In the genomic region with DNA sequence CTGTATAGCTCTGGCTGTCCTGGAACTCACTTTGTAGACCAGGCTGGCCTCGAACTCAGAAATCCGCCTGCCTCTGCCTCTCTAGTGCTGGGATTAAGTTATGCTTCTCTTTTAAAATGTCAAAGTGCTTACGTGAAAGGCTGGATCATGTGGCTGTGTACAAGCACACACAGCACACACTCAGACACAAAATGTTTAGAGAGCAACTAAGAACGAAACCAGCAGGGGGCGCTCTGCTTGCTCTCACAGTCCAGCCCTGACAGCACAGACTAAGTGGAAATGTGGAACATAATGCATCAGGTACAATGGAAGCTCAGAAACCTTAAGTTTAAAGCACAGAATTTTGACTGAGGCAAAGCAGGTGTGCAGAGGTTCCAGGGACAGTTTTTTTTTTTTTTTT, we compare ENCODE assay signal across 9 mouse cellular contexts. TPM values are rescaled to one million over a fixed set of nuclear protein-coding genes. Genes with fewer than 3 reads are reported as not detected.
DNase-seq lines count a peak whose midpoint lies in the region; ATAC-seq and TF ChIP-seq lines count a peak whose summit lies in the region.
"Had no signal": no experiment of that assay in that cellular context is flagged by ENCODE, and none has a peak within 500 bp of the region (broad histone marks: within the 10 kb centered on the region; RNA-seq: fewer than 3 reads in every experiment).

No protein-coding gene starts in this region.

- no peak overlapping the region for H3K4me2 ChIP-seq in heart, postnatal 0 days (ENCODE audit: low read depth, low read length)
- H3K4me2 ChIP-seq: midbrain, embryonic 12.5 days had no signal

- no peak overlapping the region for H3K9ac ChIP-seq in ES-Bruce4 (ENCODE audit: low read depth, poor library complexity, severe bottlenecking)
- no peak overlapping the region for H3K9ac ChIP-seq in heart, postnatal 0 days (replicated peaks; ENCODE audit: low read depth, low read length)
- H3K9ac ChIP-seq: midbrain, embryonic 12.5 days had no signal

- TF ChIP-seq POLR2A in ES-Bruce4 (IDR thresholded peaks at IDR 0.05; ENCODE audit: insufficient read depth, low read length), result no peak
- no peak for TF ChIP-seq POLR2A in bone marrow, adult 2 months (IDR thresholded peaks at IDR 0.05; ENCODE audit: borderline replicate concordance, control insufficient read depth, low read depth, low read length)
- TF ChIP-seq POLR2A in lung, adult 2 months (IDR thresholded peaks at IDR 0.05; ENCODE audit: borderline replicate concordance, extremely low read depth, low read depth, low read length), result no peak

- no peak overlapping the region for H3K27ac ChIP-seq in ES-Bruce4 (ENCODE audit: insufficient read depth, low read length)
- H3K27ac ChIP-seq in bone marrow, adult 2 months (ENCODE audit: control insufficient read depth, insufficient read depth, low read depth, low read length, poor library complexity), result no peak overlapping the region
- H3K27ac ChIP-seq in heart, postnatal 0 days (ENCODE audit: low read depth), result no peak overlapping the region
- H3K27ac ChIP-seq in layer of hippocampus, adult 2 months, result no peak overlapping the region
- H3K27ac ChIP-seq: midbrain, embryonic 12.5 days had no signal

- no peaks in the 10 kb centered on the region for H3K4me1 ChIP-seq in ES-Bruce4 (ENCODE audit: control insufficient read depth, insufficient read depth, low read length)
- H3K4me1 ChIP-seq in bone marrow, adult 2 months (ENCODE audit: control insufficient read depth, insufficient read depth, low read length), result peaks cover 2% of the 10 kb centered on the region; the same call in 1 of the 2 replicates
- H3K4me1 ChIP-seq in heart, postnatal 0 days (ENCODE audit: control insufficient read depth, insufficient read depth), result peaks cover 6% of the 10 kb centered on the region; the same call in 1 of the 2 replicates
- H3K4me1 ChIP-seq in lung, adult 2 months (ENCODE audit: control insufficient read depth, insufficient read depth, low read length), result peaks cover 8% of the 10 kb centered on the region; the same call in 1 of the 2 replicates

- TF ChIP-seq EP300 in ES-Bruce4 (IDR thresholded peaks at IDR 0.05; ENCODE audit: insufficient read depth, low read depth, low read length), result no peak
- no peak for TF ChIP-seq EP300 in heart, postnatal 0 days (IDR thresholded peaks at IDR 0.05; ENCODE audit: low read depth)

- no peaks in the 10 kb centered on the region for H3K36me3 ChIP-seq in ES-Bruce4 (ENCODE audit: control insufficient read depth, insufficient read depth, low read length, poor library complexity, severe bottlenecking)
- no peaks in the 10 kb centered on the region for H3K36me3 ChIP-seq in heart, postnatal 0 days (replicated peaks; ENCODE audit: control insufficient read depth, insufficient read depth, low read length)
- H3K36me3 ChIP-seq: midbrain, embryonic 12.5 days had no signal

- H3K9me3 ChIP-seq in ES-Bruce4 (replicated peaks; ENCODE audit: control insufficient read depth, insufficient read depth, low read length, poor library complexity, severe bottlenecking), result peaks cover 3% of the 10 kb centered on the region; the same call in 1 of the 2 replicates
- no peaks in the 10 kb centered on the region for H3K9me3 ChIP-seq in heart, postnatal 0 days (replicated peaks; ENCODE audit: control insufficient read depth, low read length)
- H3K9me3 ChIP-seq: midbrain, embryonic 12.5 days had no signal

- DNase-seq in heart, postnatal 0 days (ENCODE audit: low spot score), result peak; percentile 77
- DNase-seq in layer of hippocampus, adult 2 months (ENCODE audit: low spot score in 2 of 2), result peak; percentile 78 to 82
- DNase-seq in lung, adult 2 months, result peak; percentile 80
- peak; percentile 95 for DNase-seq in retina, embryonic 14.5 days (ENCODE audit: low spot score)
- peak; percentile 82 to 86 for DNase-seq in thymus, postnatal 36 days

- H3K4me3 ChIP-seq in ES-Bruce4 (ENCODE audit: low read depth, low read length), result peak overlapping the region; percentile 10; the same call in 1 of the 2 replicates
- H3K4me3 ChIP-seq in bone marrow, adult 2 months (replicated peaks; ENCODE audit: control insufficient read depth, low read depth, low read length), result no peak overlapping the region
- no peak overlapping the region for H3K4me3 ChIP-seq in heart, postnatal 0 days (ENCODE audit: low read depth, low read length)
- no peak overlapping the region for H3K4me3 ChIP-seq in layer of hippocampus, adult 2 months
- no peak overlapping the region for H3K4me3 ChIP-seq in lung, adult 2 months (replicated peaks; ENCODE audit: extremely low read depth, low read depth, low read length)
- H3K4me3 ChIP-seq: midbrain, embryonic 12.5 days had no signal

- peak; percentile 92 for TF ChIP-seq CTCF in ES-Bruce4 (IDR thresholded peaks at IDR 0.05; ENCODE audit: low read depth, low read length)
- peak; percentile 96 for TF ChIP-seq CTCF in bone marrow, adult 2 months (IDR thresholded peaks at IDR 0.05; ENCODE audit: control insufficient read depth, insufficient read depth, low read length)
- TF ChIP-seq CTCF in heart, postnatal 0 days (IDR thresholded peaks at IDR 0.05; ENCODE audit: low read depth), result peak; percentile 82
- TF ChIP-seq CTCF in layer of hippocampus, adult 2 months (conservative IDR thresholded peaks at IDR 0.05), result peak; percentile 88
- peak; percentile 94 for TF ChIP-seq CTCF in lung, adult 2 months (IDR thresholded peaks at IDR 0.05; ENCODE audit: insufficient read depth, low read length)

- peak; percentile 78 for ATAC-seq in erythroid progenitor cell, adult 5-6 weeks (replicated peaks; ENCODE audit: low FRiP score, poor library complexity, severe bottlenecking)
- ATAC-seq in heart, postnatal 0 days (ENCODE audit: insufficient read depth, low read depth), result peak; percentile 78

- no peaks in the 10 kb centered on the region for H3K27me3 ChIP-seq in ES-Bruce4 (ENCODE audit: control insufficient read depth, insufficient read depth, low read length, poor library complexity, severe bottlenecking)
- no peaks in the 10 kb centered on the region for H3K27me3 ChIP-seq in heart, postnatal 0 days (ENCODE audit: control insufficient read depth, insufficient read depth, low read length)
- H3K27me3 ChIP-seq: midbrain, embryonic 12.5 days had no signal

- WGBS in bone marrow, adult 2 months, result 10% methylated on average over 5 of the region's 5 CpGs
- 15% methylated on average over 5 of the region's 5 CpGs for WGBS in heart, postnatal 0 days
- WGBS in lung, adult 2 months, result 8% methylated on average over 5 of the region's 5 CpGs

RNA-seq across cellular contexts. Expression of a gene that starts 2.4 kb away (rescaled TPM):
- 25.0 and 26.6 TPM in 2 replicates for polyA plus RNA-seq in ES-Bruce4 (2011; ENCODE audit: insufficient read depth, insufficient read length, low read depth, missing spikeins)
- polyA plus RNA-seq in bone marrow, adult 2 months (2011; ENCODE audit: insufficient read depth, insufficient read length, low replicate concordance, missing spikeins), result 19.4 and 23.1 TPM in 2 replicates
- 89.0 and 95.2 TPM in 2 replicates for total RNA-seq in erythroid progenitor cell, adult 5-6 weeks (2015; ENCODE audit: low replicate concordance)
- total RNA-seq in erythroid progenitor cell, adult 5-6 weeks (2017; ENCODE audit: low replicate concordance), result 80.3 and 86.0 TPM in 2 replicates
- total RNA-seq in heart, postnatal 0 days (2014; rRNA removed; ENCODE audit: low replicate concordance), result 3.3 and 4.2 TPM in 2 replicates
- polyA plus RNA-seq in heart, postnatal 0 days (2015; fragmentation: Nextera tagmentation; extraction: Ambion mirVana), result 1.5 and 1.8 TPM in 2 replicates
- total RNA-seq in layer of hippocampus, adult 2 months (2021), result 1 to 10 TPM; 3.6 to 4.2 TPM
- polyA plus RNA-seq in lung, adult 2 months (2012; rRNA removed), result 0.25 and 0.44 TPM in 2 replicates

RNA-seq across cellular contexts. Expression of a gene that starts 6.1 kb away (rescaled TPM):
- polyA plus RNA-seq in ES-Bruce4 (2011; ENCODE audit: insufficient read depth, insufficient read length, low read depth, missing spikeins), result 50.9 and 59.1 TPM in 2 replicates
- 35.5 and 47.8 TPM in 2 replicates for polyA plus RNA-seq in bone marrow, adult 2 months (2011; ENCODE audit: insufficient read depth, insufficient read length, low replicate concordance, missing spikeins)
- 67.0 and 103 TPM in 2 replicates for total RNA-seq in erythroid progenitor cell, adult 5-6 weeks (2015; ENCODE audit: low replicate concordance)
- 92.1 and 92.8 TPM in 2 replicates for total RNA-seq in erythroid progenitor cell, adult 5-6 weeks (2017; ENCODE audit: low replicate concordance)
- total RNA-seq in heart, postnatal 0 days (2014; rRNA removed; ENCODE audit: low replicate concordance), result 12.6 and 28.0 TPM in 2 replicates
- 19.7 and 22.3 TPM in 2 replicates for polyA plus RNA-seq in heart, postnatal 0 days (2015; fragmentation: Nextera tagmentation; extraction: Ambion mirVana)
- 10 to 100 TPM; 25.7 to 26.2 TPM for total RNA-seq in layer of hippocampus, adult 2 months (2021)
- polyA plus RNA-seq in lung, adult 2 months (2012; rRNA removed), result 19.2 and 26.0 TPM in 2 replicates

RNA-seq across cellular contexts. Expression of a gene that starts 55.1 kb away (rescaled TPM):
- polyA plus RNA-seq in ES-Bruce4 (2011; ENCODE audit: insufficient read depth, insufficient read length, low read depth, missing spikeins), result 31.2 and 37.3 TPM in 2 replicates
- polyA plus RNA-seq in bone marrow, adult 2 months (2011; ENCODE audit: insufficient read depth, insufficient read length, low replicate concordance, missing spikeins), result 2.0 and 5.3 TPM in 2 replicates
- total RNA-seq in erythroid progenitor cell, adult 5-6 weeks (2015; ENCODE audit: low replicate concordance), result 2.9 and 3.4 TPM in 2 replicates
- 3.7 and 5.8 TPM in 2 replicates for total RNA-seq in erythroid progenitor cell, adult 5-6 weeks (2017; ENCODE audit: low replicate concordance)
- 32.4 and 40.3 TPM in 2 replicates for total RNA-seq in heart, postnatal 0 days (2014; rRNA removed; ENCODE audit: low replicate concordance)
- 37.6 and 39.9 TPM in 2 replicates for polyA plus RNA-seq in heart, postnatal 0 days (2015; fragmentation: Nextera tagmentation; extraction: Ambion mirVana)
- total RNA-seq in layer of hippocampus, adult 2 months (2021), result 10 to 100 TPM in 1 of 2 experiments, 1 to 10 TPM in 1; 8.8 to 10.9 TPM
- polyA plus RNA-seq in lung, adult 2 months (2012; rRNA removed), result 2.7 and 4.3 TPM in 2 replicates
